In genomic region chr1:135147702-135148058, GRCm38 (mm10) we compare ENCODE assay signal across 8 mouse cellular contexts. TPM values are rescaled to one million over a fixed set of nuclear protein-coding genes. Genes with fewer than 3 reads are reported as not detected.
DNase-seq lines count a peak whose midpoint lies in the region; ATAC-seq and TF ChIP-seq lines count a peak whose summit lies in the region.

No protein-coding gene starts in this region.

- no peak; the same call in 1 of the 2 replicates for ATAC-seq in hindbrain, embryonic 15.5 days (ENCODE audit: low FRiP score, low read depth)
- ATAC-seq in midbrain, embryonic 13.5 days: peak; percentile 15; the same call in 1 of the 2 replicates
- ATAC-seq in inflammation-experienced regulatory T-cells, adult 6 months: no peak

- peak overlapping the region; percentile 99 for H3K9ac ChIP-seq in hindbrain, embryonic 15.5 days
- H3K9ac ChIP-seq in midbrain, embryonic 13.5 days (replicated peaks): peak overlapping the region; percentile 94

- no peak for TF ChIP-seq POLR2A in kidney, adult 2 months (IDR thresholded peaks at IDR 0.05; ENCODE audit: low read depth, low read length)

- 10% methylated on average over 7 of the region's 7 CpGs for WGBS in kidney, adult 2 months
- 0% methylated on average over 7 of the region's 7 CpGs for WGBS in hindbrain, embryonic 15.5 days
- 3% methylated on average over 7 of the region's 7 CpGs for WGBS in midbrain, embryonic 13.5 days

- peak overlapping the region; percentile 79 for H3K27ac ChIP-seq in kidney, adult 2 months (ENCODE audit: insufficient read depth, low read depth, low read length)
- H3K27ac ChIP-seq in brown adipose tissue, adult 24 weeks (replicated peaks; ENCODE audit: low read depth, low read length): 0 out of 2 replicates have a peak overlapping the region, but pooled peaks have one; percentile 84
- H3K27ac ChIP-seq in hindbrain, embryonic 15.5 days (replicated peaks): peak overlapping the region; percentile 99
- peak overlapping the region; percentile 96 for H3K27ac ChIP-seq in midbrain, embryonic 13.5 days

- DNase-seq in kidney, adult 2 months: no peak
- DNase-seq in kidney, postnatal 4 days: no peak
- no peak for DNase-seq in layer of hippocampus, postnatal 10 days (ENCODE audit: low spot score in 2 of 2)
- no peak for DNase-seq in urinary bladder, postnatal 14 days (ENCODE audit: low spot score)

- H3K36me3 ChIP-seq in kidney, adult 2 months (ENCODE audit: control insufficient read depth, insufficient read depth, low read length): no peaks in the 10 kb centered on the region
- peaks cover 2% of the 10 kb centered on the region; the same call in 1 of the 2 replicates for H3K36me3 ChIP-seq in hindbrain, embryonic 15.5 days
- peaks cover 14% of the 10 kb centered on the region for H3K36me3 ChIP-seq in midbrain, embryonic 13.5 days

- no peaks in the 10 kb centered on the region for H3K9me3 ChIP-seq in hindbrain, embryonic 15.5 days
- H3K9me3 ChIP-seq in midbrain, embryonic 13.5 days: no peaks in the 10 kb centered on the region

- H3K4me3 ChIP-seq in kidney, adult 2 months (ENCODE audit: insufficient read depth, low read depth, low read length): peak overlapping the region; percentile 65
- peak overlapping the region; percentile 96 for H3K4me3 ChIP-seq in brown adipose tissue, adult 24 weeks (ENCODE audit: insufficient read depth, low read depth, low read length)
- peak overlapping the region; percentile 95 for H3K4me3 ChIP-seq in hindbrain, embryonic 15.5 days
- H3K4me3 ChIP-seq in midbrain, embryonic 13.5 days (replicated peaks): peak overlapping the region; percentile 94

- H3K4me2 ChIP-seq in hindbrain, embryonic 15.5 days: peak overlapping the region; percentile 81
- H3K4me2 ChIP-seq in midbrain, embryonic 13.5 days (replicated peaks): peak overlapping the region; percentile 95

- peaks cover 15% of the 10 kb centered on the region for H3K4me1 ChIP-seq in kidney, adult 2 months (ENCODE audit: control insufficient read depth, insufficient read depth, low read length)
- no peaks in the 10 kb centered on the region; the same call in 1 of the 2 replicates for H3K4me1 ChIP-seq in brown adipose tissue, adult 24 weeks (ENCODE audit: control insufficient read depth, insufficient read depth, insufficient read length, low read length)
- peaks cover 55% of the 10 kb centered on the region for H3K4me1 ChIP-seq in hindbrain, embryonic 15.5 days (replicated peaks)
- H3K4me1 ChIP-seq in midbrain, embryonic 13.5 days (replicated peaks): peaks cover 52% of the 10 kb centered on the region

- no peak for TF ChIP-seq CTCF in kidney, adult 2 months (conservative IDR thresholded peaks at IDR 0.05; ENCODE audit: insufficient read depth, insufficient read length, low read depth, low read length)

- no peaks in the 10 kb centered on the region for H3K27me3 ChIP-seq in kidney, adult 2 months (replicated peaks; ENCODE audit: control insufficient read depth, insufficient read depth, low read length)
- H3K27me3 ChIP-seq in hindbrain, embryonic 15.5 days: no peaks in the 10 kb centered on the region
- no peaks in the 10 kb centered on the region; the same call in 1 of the 2 replicates for H3K27me3 ChIP-seq in midbrain, embryonic 13.5 days

RNA-seq across cellular contexts. Expression of gene Arl8a, which starts 1.1 kb away (rescaled TPM):
- 95.2 and 107 TPM in 2 replicates for polyA plus RNA-seq in kidney, adult 2 months (2012; rRNA removed)
- polyA plus RNA-seq in brown adipose tissue, adult 24 weeks (2012; ENCODE audit: insufficient read depth, insufficient read length, missing spikeins): 30.3 and 32.7 TPM in 2 replicates
- 343 and 418 TPM in 2 replicates for polyA plus RNA-seq in hindbrain, embryonic 15.5 days (2015; fragmentation: Nextera tagmentation; extraction: Ambion mirVana)
- 234 and 247 TPM in 2 replicates for polyA plus RNA-seq in midbrain, embryonic 13.5 days (2015; fragmentation: Nextera tagmentation; extraction: Ambion mirVana)
- polyA plus RNA-seq in inflammation-experienced regulatory T-cells, adult 6 months (2017; shearing (Covaris generic)): 10 to 100 TPM; 10.6 to 19.4 (median 14.2) TPM
- 100 to 1,000 TPM; 393 to 420 TPM for total RNA-seq in layer of hippocampus, postnatal 10 days (2021)

RNA-seq across cellular contexts. Expression of gene Ptpn7, which starts 15.2 kb away (rescaled TPM):
- polyA plus RNA-seq in kidney, adult 2 months (2012; rRNA removed): 0.73 and 2.5 TPM in 2 replicates
- 0.58 and 0.79 TPM in 2 replicates for polyA plus RNA-seq in brown adipose tissue, adult 24 weeks (2012; ENCODE audit: insufficient read depth, insufficient read length, missing spikeins)
- polyA plus RNA-seq in hindbrain, embryonic 15.5 days (2015; fragmentation: Nextera tagmentation; extraction: Ambion mirVana): 0.29 and 0.45 TPM in 2 replicates
- 0.46 and 0.51 TPM in 2 replicates for polyA plus RNA-seq in midbrain, embryonic 13.5 days (2015; fragmentation: Nextera tagmentation; extraction: Ambion mirVana)
- 100 to 1,000 TPM; 161 to 188 (median 171) TPM for polyA plus RNA-seq in inflammation-experienced regulatory T-cells, adult 6 months (2017; shearing (Covaris generic))
- total RNA-seq in layer of hippocampus, postnatal 10 days (2021): under 1 TPM; 0.11 to 0.14 TPM

RNA-seq across cellular contexts. Expression of gene Gpr37l1, which starts 19.8 kb away (rescaled TPM):
- polyA plus RNA-seq in kidney, adult 2 months (2012; rRNA removed): 0.75 and 0.98 TPM in 2 replicates
- polyA plus RNA-seq in brown adipose tissue, adult 24 weeks (2012; ENCODE audit: insufficient read depth, insufficient read length, missing spikeins): not detected in 2 replicates
- polyA plus RNA-seq in hindbrain, embryonic 15.5 days (2015; fragmentation: Nextera tagmentation; extraction: Ambion mirVana): 1.4 and 2.5 TPM in 2 replicates
- polyA plus RNA-seq in midbrain, embryonic 13.5 days (2015; fragmentation: Nextera tagmentation; extraction: Ambion mirVana): 0.13 and 0.17 TPM in 2 replicates
- not detected for polyA plus RNA-seq in inflammation-experienced regulatory T-cells, adult 6 months (2017; shearing (Covaris generic))
- total RNA-seq in layer of hippocampus, postnatal 10 days (2021): 100 to 1,000 TPM; 120 to 129 TPM

RNA-seq across cellular contexts. Expression of gene Lgr6, which starts 42.6 kb away (rescaled TPM):
- 0.42 and 0.75 TPM in 2 replicates for polyA plus RNA-seq in kidney, adult 2 months (2012; rRNA removed)
- polyA plus RNA-seq in brown adipose tissue, adult 24 weeks (2012; ENCODE audit: insufficient read depth, insufficient read length, missing spikeins): 21.2 and 21.5 TPM in 2 replicates
- 1.2 and 1.4 TPM in 2 replicates for polyA plus RNA-seq in hindbrain, embryonic 15.5 days (2015; fragmentation: Nextera tagmentation; extraction: Ambion mirVana)
- 0.35 and 0.44 TPM in 2 replicates for polyA plus RNA-seq in midbrain, embryonic 13.5 days (2015; fragmentation: Nextera tagmentation; extraction: Ambion mirVana)
- under 1 TPM in 2 of 3 experiments, not detected in 1; 0.05 to 0.28 TPM for polyA plus RNA-seq in inflammation-experienced regulatory T-cells, adult 6 months (2017; shearing (Covaris generic))
- total RNA-seq in layer of hippocampus, postnatal 10 days (2021): 1 to 10 TPM; 1.4 to 1.8 TPM

Comparison
In these comparisons a context has a peak if more than half of its experiments do, and no peak if none do; other contexts are left out.
1. RNA of gene Ptpn7, which starts 15.2 kb away (polyA plus RNA-seq): 161 to 188 TPM in inflammation-experienced regulatory T-cells, adult 6 months; 0.73 to 2.5 TPM in kidney, adult 2 months, 0.58 to 0.79 TPM in brown adipose tissue, adult 24 weeks, 0.46 to 0.51 TPM in midbrain, embryonic 13.5 days and 0.29 to 0.45 TPM in hindbrain, embryonic 15.5 days; every median in the first group is over 10 times any median in the second.
2. Peak in every context shown above with its lines, with median percentiles within 50 percentile points of each other: H3K27ac ChIP-seq and H3K4me3 ChIP-seq.